Mouse (Mus musculus) erythroblast, adult 5-6 weeks (primary cell): ENCODE results near the gene Map4. TPM values are rescaled to one million over a fixed set of nuclear protein-coding genes. Genes with fewer than 3 reads are reported as not detected.

Experiments used
- ATAC-seq: replicated peaks from 2 replicates; pipeline ENCODE4 v1.8.0; 2016; ENCODE audit warnings: moderate number of reproducible peaks, mild to moderate bottlenecking, moderate TSS enrichment, inconsistent platforms; ENCODE audit not compliant: poor library complexity, low FRiP score, severe bottlenecking
- total RNA-seq, 2 experiments: library from RNA; stranded (forward) in 1 of 2; stranded (reverse) in 1 of 2; fragments of 150-400 nt in 1 of 2; fragments of 200-764, 138-1000 nt in 1 of 2; gene quantifications; 2 replicates each; pipeline versions ENCODE4 v1.2.3 to v1.2.4; 2015 to 2017; ENCODE audit warnings: low replicate concordance in 2 of 2

Gene Map4
- total RNA-seq, 2 experiments from 2014 or later, result 10.5 to 14.2 TPM

GRCm38 (mm10) chr9:109914269-109914926 is 16.9 kb upstream of the Map4 start:
- no peak for ATAC-seq

DNA sequence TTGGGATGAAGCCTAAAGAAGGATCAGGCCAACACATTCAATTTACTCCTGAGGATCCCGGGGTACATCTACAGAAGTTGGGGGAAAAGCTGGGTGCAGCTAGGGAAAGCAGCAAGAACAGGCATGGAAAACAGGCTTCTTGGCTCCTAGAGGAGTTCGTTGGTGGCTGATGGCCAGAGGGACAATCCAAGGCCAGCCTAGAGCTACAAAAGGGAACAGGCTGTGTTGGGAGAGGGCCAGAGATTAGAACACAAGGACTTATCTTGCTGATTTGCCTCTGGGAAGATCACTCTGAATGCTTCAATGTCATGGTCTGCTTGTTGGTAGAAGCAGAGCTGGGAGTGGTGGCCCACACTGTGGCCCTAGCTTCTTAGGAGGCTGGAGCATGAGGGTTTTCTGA is 13.3 kb upstream of the Map4 start:
- no peak for ATAC-seq

- ATAC-seq, result no peak
These were observed 2.1 kb upstream of the Map4 start for GRCm38 (mm10) chr9:109929131-109929530.

DNA sequence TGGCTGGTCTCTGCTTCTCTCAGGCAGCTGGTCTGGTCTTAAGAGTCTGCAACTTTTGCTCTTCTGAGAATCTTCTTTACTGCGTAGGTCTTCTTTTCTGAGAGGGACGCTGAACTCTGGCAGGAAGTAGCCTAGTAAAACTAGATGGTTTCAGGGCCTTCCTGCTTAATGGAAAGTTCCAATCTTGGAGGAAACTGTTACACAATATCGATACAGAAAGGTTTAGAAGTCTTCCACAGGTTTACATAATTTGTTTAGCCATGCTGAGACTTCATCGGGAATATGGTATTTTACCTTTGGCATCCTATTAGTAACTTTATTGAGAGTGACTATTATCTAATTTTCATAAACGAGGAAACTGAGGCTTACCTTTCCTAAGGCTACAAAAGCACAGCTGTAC is 1.2 kb upstream of the Map4 start:
- no peak for ATAC-seq

DNA sequence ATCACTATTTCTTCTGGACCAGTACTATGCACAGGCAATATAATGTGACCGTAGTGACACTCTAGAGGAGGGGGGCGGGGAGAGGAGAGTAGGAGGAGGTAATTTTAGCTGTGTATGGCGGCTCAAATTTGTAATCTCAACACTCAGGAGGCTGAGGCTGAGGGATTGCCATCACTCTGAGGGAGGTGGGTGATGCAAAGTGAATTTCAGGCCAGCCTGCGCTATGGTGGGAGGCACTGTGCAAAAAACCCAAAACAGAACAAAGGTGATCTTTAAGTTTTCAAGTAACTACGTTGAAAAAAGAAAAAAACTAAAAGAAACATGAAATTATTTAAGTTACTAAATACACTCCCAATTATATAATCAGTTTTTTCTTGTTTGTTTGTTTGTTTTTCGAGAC is 508 bp upstream of the Map4 start:
- no peak for ATAC-seq

DNA sequence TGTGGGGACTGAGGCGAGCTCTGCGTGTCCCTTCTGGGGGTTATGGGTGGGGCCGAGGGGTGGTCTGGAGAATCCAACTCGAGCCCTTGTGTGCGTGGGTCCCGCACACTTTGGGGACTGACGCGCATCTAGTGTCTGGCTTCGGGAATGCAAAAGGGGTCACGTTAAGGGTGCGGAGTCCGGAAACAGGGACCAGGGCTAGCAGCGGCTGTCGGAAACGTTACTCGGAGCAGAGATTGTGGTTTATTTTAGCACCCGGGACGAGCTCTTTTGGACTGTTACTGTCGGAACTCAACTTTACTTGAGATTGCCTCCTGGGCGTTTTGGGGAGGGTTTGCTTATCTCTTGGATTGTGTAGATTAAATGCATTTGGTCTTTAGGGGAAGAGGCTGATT is 1.1 kb downstream of the Map4 start:
- 0 out of 2 replicates have a peak, but pooled peaks have one; percentile 5 for ATAC-seq

DNA sequence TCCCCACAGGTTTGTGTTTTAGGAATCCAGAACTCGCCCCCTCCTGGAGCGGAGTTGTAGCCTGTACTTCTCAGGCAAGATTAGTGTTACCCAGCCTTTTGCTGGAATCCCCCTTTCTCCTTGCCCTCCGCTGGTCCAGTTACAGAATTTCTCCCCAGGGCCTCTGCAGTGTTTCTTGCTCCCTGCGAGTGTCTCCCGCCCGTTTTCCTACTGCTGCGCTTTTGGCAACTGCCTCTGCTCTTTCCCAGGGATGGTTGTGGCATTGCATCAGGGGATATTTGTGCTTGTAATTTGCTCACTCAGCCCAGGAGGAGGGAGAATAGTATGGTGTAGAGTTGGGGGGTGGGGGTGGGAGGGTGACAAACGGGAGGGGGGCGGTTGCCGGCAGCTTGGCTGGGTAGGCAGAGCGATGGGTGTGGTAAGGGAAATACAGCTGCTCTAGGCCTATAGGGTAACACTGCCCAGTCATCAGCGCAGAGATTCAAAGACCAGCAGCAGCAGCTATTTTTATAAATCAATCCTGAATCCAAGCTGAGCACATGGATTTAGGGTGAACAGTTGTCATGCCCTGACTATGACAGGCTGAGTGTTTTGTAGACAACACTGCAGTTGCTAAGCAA is 1.6 kb downstream of the Map4 start:
- ATAC-seq, result no peak

DNA sequence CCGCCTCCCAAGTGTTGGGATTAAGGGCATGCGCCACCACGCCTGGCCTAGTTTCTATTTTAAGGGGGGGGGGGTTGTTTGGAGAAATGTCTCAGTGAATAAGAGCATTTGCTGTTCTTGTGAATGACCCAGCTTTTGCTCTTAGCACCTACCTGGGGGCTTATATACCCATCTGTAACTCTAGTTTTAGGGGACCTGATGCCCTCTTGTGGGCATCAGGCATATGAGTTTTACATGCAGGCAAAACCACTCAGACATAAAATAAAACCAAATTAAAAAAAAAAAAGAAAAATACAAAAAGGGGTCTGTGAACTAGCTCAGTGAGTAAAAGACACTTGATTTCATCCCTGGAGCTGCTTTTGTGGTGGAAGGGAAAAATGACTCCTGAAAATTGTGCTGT is 8.1 kb downstream of the Map4 start:
- no peak for ATAC-seq

DNA sequence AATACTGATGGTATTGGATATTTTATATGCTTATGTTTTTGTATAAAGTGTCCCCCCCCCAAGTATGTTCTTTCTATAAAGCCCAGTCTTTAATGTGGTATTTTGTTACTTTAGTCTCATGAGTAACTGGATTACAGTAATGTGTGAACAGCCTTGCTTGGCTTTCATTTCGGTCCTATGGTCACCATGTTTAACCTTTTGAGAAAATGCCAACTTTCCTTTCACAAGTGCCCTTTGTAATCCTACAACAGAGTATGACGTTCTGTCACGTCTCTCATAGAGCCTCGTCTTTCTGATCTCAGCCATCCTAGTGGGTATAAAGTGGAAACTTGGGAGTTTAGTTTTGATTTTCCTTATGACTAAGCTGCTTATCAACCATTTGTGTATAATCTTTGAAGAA is 11.5 kb downstream of the Map4 start:
- ATAC-seq, result no peak

DNA sequence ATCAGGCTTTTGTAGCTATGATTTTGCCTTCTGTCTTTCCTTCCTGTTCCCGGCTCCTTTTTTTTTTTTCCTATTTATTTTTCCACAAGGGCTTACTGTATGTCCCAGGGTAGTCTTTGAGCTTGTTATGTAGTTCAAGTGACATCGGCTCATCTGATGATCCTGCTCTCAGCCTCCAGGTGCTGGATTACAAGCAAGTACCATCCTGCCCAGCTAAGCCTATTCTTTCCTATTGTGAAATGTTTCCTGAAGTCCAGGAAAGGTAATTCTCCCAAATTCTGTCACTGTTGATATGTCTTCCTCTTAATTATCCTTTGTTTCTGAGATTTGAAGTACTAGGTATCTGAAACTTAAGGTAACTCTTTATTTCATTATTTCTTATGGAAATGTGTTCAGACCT is 13.5 kb downstream of the Map4 start:
- no peak for ATAC-seq

DNA sequence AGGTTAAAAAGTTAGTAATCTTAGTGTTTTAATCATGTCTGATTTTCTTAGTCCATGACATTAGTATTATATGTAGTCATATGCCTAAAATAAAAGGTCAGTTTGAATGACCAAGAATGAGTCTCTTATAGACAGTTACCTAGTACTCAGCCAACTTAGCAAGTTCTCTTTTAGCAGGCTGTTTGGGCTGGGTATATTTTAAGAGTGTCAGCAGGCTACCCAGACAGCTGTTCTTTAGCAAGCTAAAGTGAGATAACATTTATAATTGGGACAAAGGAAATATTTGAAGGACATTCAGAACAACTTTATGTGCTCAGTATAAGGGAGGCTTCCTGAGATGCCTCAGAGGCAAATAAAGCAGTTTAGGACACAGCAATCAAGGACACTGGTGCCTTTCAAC is 17.3 kb downstream of the Map4 start:
- ATAC-seq, result no peak

- ATAC-seq, result no peak
These were observed 18.5 kb downstream of the Map4 start for GRCm38 (mm10) chr9:109949801-109950200.

- no peak for ATAC-seq
These were observed 22.3 kb downstream of the Map4 start for GRCm38 (mm10) chr9:109953538-109953937.

DNA sequence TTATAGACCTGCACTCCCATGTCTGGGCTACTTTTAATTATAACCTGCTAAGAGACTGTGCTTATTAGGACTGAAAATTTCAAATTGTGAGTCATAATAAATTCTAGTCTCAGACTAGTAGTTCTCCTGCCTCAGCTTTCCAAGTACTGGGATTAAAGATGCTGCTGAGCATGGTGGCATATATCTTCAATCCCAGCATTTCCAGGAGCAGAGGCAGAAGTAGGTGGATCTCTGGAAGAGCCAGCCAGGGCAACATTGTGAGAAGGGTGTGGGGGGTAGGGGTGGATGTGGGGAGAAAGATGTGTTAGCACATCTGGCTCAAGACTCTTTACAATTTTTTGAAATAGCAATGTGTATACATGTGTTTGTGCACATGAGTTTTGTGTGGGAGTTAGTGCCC is 23.4 kb downstream of the Map4 start:
- no peak for ATAC-seq

- no peak for ATAC-seq
These were observed 28.3 kb downstream of the Map4 start for GRCm38 (mm10) chr9:109959456-109960150.

DNA sequence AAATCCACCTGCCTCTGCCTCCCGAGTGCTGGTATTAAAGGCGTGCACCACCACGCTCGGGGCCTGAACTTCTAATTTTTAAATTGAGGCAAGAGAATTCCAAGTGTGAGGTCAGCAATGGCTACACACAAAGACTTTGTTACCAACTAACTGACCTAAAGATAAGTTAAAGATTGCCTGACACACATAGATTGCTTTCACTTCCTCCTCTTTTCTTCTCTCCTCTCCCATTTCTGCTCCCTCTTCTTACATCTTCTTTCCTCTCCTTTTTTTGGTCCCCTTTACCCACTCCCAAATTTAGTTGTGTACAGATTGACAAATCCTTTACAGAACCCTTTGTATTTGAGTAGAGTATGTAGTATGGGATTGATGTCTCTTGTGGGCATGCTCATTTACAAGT is 29.3 kb downstream of the Map4 start:
- no peak for ATAC-seq

GRCm38 (mm10) chr9:109964761-109965160 is 33.5 kb downstream of the Map4 start:
- no peak for ATAC-seq

DNA sequence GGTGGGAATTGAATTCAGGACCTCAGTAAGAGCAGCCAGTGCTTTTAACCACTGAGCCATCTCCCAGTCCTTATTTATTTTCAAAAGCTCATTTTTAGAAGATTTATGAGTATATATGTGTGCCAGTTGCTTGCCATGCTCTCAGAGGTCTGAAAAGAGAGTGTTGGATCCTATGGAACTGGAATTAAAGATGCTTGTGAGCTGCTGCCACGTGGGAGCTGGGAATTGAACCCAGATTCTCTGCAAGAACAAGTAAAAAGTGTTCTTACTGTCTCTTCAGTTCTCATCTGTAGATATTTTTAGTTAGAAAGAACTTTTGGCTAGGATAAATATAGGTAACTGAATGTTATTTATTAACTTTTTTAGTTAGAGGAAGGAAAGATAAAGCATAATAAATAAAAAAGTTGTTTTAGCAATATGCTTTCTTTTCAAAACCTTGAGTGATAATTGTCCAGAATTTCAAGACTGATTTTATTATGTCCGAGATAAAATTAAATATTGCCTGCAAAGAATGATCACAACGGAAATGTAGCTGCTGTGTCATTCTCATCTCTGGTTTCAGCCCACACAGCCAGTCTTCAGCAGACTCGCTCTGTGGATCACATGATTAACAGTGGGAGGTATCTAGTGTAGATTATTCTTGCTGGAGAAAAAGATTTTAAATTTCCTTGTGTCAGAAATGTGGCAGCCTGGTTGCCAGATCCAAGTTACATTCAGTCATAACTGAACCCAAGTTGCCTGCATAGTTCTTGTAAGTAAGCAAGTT is 37.3 kb downstream of the Map4 start:
- no peak for ATAC-seq

- ATAC-seq, result no peak
These were observed 37.9 kb downstream of the Map4 start for GRCm38 (mm10) chr9:109969181-109969580.

GRCm38 (mm10) chr9:109969792-109970336 is 38.6 kb downstream of the Map4 start:
- ATAC-seq, result no peak
